Mouse (Mus musculus) duodenum, adult 2 months (tissue): Measurements from ENCODE around the gene Klhl4. TPM values are rescaled to one million over a fixed set of nuclear protein-coding genes. Genes with fewer than 3 reads are reported as not detected.

ENCODE experiments used
- polyA plus RNA-seq: library from polyadenylated mRNA; depleted of rRNA; stranded (reverse); fragments of >200 nt; gene quantifications from 2 replicates; pipeline ENCODE4 v1.2.3, GENCODE M21; 2012; ENCODE audit warnings: low replicate concordance; rRNA removed

Klhl4 gene
- not detected in 2 replicates for polyA plus RNA-seq

DNA sequence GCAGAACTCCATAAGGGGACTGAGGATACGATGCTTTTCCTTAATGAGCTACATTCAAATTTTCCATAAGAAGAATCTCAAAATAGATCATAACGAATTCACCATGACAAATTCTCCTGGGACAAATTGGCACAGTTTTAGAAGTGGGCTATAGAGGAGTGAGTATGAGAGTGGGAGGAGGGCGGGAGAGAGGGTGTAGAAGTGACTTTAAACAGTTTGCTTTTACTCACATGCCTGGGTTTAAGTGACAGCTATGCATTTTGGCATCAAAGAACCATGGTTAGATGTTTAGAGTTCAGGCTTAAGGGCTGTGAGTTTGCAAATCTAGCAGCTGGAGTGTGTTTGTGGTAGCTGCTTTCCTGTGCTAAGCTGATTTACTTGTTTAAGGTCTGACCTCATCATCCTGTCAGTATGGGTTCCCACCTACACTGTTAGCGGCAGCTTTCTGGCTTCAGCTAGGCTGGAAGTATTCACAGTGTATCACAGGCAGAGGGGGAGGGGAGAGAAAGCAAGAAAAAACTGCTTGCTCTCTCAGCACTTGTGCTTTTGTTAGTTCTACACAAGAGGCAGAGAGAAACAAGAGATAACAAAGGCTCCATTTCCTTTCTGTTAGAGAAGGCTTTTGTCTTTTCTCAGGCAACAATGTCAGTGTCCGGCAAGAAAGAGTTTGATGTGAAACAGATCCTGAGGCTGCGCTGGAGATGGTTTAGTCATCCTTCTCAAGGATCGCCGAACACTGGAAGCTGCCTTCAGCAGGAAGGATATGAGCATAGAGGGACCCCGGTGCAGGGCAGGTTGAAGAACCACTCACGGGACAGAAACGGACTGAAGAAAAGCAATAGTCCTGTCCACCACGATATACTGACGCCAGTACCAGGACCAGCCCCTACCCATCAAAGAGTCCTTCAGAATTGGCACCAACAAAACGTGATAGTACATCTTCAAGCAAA, at the start of gene Klhl4:
TSS of gene Klhl4 (plus strand) at position 552 of the 950 bp plus-strand sequence.

